Mouse (Mus musculus): Measurements from ENCODE around the gene Prdm16.

DNA sequence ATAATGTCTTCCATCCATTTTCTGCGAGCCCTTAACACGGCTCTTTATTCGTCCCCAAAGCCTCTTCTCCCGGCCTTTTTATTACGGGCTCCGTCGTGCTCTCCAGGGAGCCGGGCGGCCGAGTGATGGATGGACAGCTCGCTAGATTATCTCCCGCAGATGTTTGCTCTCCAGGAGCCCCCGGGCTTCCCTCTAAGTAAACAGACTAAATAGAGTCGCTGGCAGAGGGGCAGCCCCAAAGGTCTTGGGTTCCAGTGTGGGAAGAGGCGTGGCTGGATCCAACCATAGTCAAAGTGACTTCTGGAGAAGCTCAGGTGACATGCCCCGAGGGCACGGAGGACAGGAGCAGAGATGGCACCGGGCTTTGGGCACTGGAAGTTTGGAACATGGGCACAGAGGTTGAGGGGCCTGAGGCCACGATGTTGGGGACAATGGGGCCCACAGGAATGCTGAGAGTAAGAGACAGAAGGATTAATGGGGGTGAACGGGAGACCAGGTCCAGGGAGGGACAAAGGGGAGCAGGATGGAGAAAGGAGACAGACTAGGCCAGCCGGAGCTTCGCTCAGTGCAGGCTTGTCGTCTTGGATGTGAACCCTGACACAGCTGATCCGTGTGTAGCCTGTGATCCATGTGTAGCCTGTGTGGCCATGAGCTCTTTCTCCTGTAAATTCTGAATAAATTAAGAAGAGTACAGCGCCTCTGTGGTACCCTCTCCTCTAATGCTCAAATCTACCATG is 162.9 kb downstream of the Prdm16 start:
- TF ChIP-seq CTCF (conservative IDR thresholded peaks at IDR 0.05; ENCODE audit: low read length) (no peak), NANOG (IDR thresholded peaks at IDR 0.05; ENCODE audit: borderline replicate concordance, low read length) (no peak)

Data from E14TG2a.4 (cell line).